Mouse (Mus musculus) CH12.LX (cell line): ENCODE measurements around the gene Cbfa2t2. TPM values are rescaled to one million over a fixed set of nuclear protein-coding genes. Genes with fewer than 3 reads are reported as not detected.

ENCODE experiments used
- DNase-seq: peaks from one replicate; pipeline ENCODE4 v3.0.0-alpha.2; 2013; ENCODE audit errors: extremely low read depth
- H3K27ac ChIP-seq: 2 replicates; pipeline ENCODE4 v1.5.1; 2012; ENCODE audit warnings: low read depth, mild to moderate bottlenecking, control low read depth, moderate library complexity; ENCODE audit not compliant: insufficient read depth
- H3K27me3 ChIP-seq: replicated peaks from 2 replicates; pipeline ENCODE3; 2012; ENCODE audit warnings: inconsistent platforms
- H3K36me3 ChIP-seq, 2 experiments: replicated peaks in 1 of 2; 2 replicates each; pipeline versions ENCODE3 to v1.6.1; 2012; ENCODE audit warnings: inconsistent platforms in 1 of 2, low read length in 1 of 2, mild to moderate bottlenecking in 1 of 2, mixed read lengths in 1 of 2, moderate library complexity in 1 of 2; ENCODE audit not compliant: control insufficient read depth in 1 of 2, insufficient read depth in 1 of 2
- H3K4me1 ChIP-seq, 2 experiments: 2 replicates each; pipeline ENCODE4 v1.6.1; 2012; ENCODE audit warnings: inconsistent platforms in 1 of 2, moderate library complexity in 1 of 2; ENCODE audit not compliant: insufficient read depth in 2 of 2, control insufficient read depth in 1 of 2
- H3K4me2 ChIP-seq: 2 replicates; pipeline ENCODE4 v1.6.1; 2012; ENCODE audit warnings: low read depth, mild to moderate bottlenecking, control low read depth; ENCODE audit not compliant: poor library complexity, insufficient read depth, severe bottlenecking
- H3K4me3 ChIP-seq, 3 experiments: fragments of 150-350 bp in 1 of 3; sonication (generic) in 1 of 3; replicated peaks in 1 of 3; 2 replicates each; pipeline versions ENCODE3 to v1.5.1; 2011 to 2012; ENCODE audit warnings: low read depth in 2 of 3, low read length in 2 of 3, mild to moderate bottlenecking in 2 of 3, moderate library complexity in 2 of 3, control low read depth in 1 of 3, improper control_type of control experiment in 1 of 3, inconsistent platforms in 1 of 3, mixed read lengths in 1 of 3; ENCODE audit not compliant: poor library complexity in 1 of 3
- H3K79me2 ChIP-seq: replicated peaks from 2 replicates; pipeline ENCODE4 v1.6.1; 2012; ENCODE audit warnings: mild to moderate bottlenecking, moderate library complexity; ENCODE audit not compliant: control insufficient read depth, poor library complexity, insufficient read depth, severe bottlenecking; ENCODE audit errors: extremely low read depth
- H3K9ac ChIP-seq: 2 replicates; pipeline ENCODE4 v1.6.1; 2012; ENCODE audit warnings: low read depth, mild to moderate bottlenecking, control low read depth, moderate library complexity; ENCODE audit not compliant: insufficient read depth
- H3K9me3 ChIP-seq: replicated peaks from 2 replicates; pipeline ENCODE3; 2012; ENCODE audit warnings: low read length, inconsistent platforms, mixed read lengths
- CTCF ChIP-seq, 2 experiments: IDR thresholded peaks in 1 of 2; conservative IDR thresholded peaks in 1 of 2; 2 replicates each; pipeline ENCODE4 v1.5.1; 2011 to 2012; ENCODE audit warnings: low read depth in 2 of 2, low read length in 2 of 2, improper control_type of control experiment in 1 of 2, inconsistent platforms in 1 of 2, mild to moderate bottlenecking in 1 of 2, moderate library complexity in 1 of 2
- E2F4 ChIP-seq: IDR thresholded peaks from 2 replicates; pipeline ENCODE4 v1.6.1; 2011; ENCODE audit warnings: low read depth, low read length, improper control_type of control experiment; ENCODE audit not compliant: insufficient replicate concordance
- ELF1 ChIP-seq: IDR thresholded peaks from 2 replicates; pipeline ENCODE4 v1.6.1; 2014; ENCODE audit warnings: low read depth, mild to moderate bottlenecking, inconsistent platforms, low read length, improper control_type of control experiment
- GABPA ChIP-seq: IDR thresholded peaks from 2 replicates; pipeline ENCODE4 v1.6.1; 2012; ENCODE audit warnings: low read depth, low read length, improper control_type of control experiment, inconsistent platforms; ENCODE audit not compliant: insufficient replicate concordance
- JUN ChIP-seq: IDR thresholded peaks from 2 replicates; pipeline ENCODE4 v1.6.1; 2011; ENCODE audit warnings: low read depth, mild to moderate bottlenecking, low read length, improper control_type of control experiment, moderate library complexity; ENCODE audit not compliant: insufficient read depth
- MEF2A ChIP-seq: IDR thresholded peaks from 2 replicates; pipeline ENCODE4 v1.6.1; 2014; ENCODE audit warnings: low read depth, mild to moderate bottlenecking, inconsistent platforms, low read length, improper control_type of control experiment, borderline replicate concordance
- NELFE ChIP-seq: IDR thresholded peaks from 2 replicates; pipeline ENCODE4 v1.6.1; 2011; ENCODE audit warnings: low read depth, low read length, improper control_type of control experiment
- NRF1 ChIP-seq: IDR thresholded peaks from 2 replicates; pipeline ENCODE4 v1.6.1; 2014; ENCODE audit warnings: low read depth, mild to moderate bottlenecking, inconsistent platforms, low read length, improper control_type of control experiment, moderate library complexity
- POLR2A ChIP-seq: IDR thresholded peaks from 2 replicates; pipeline ENCODE4 v1.6.1; 2011; ENCODE audit warnings: low read depth, mild to moderate bottlenecking, improper control_type of control experiment, low read length
- POLR2AphosphoS2 ChIP-seq: IDR thresholded peaks from 2 replicates; pipeline ENCODE4 v1.6.1; 2011; ENCODE audit warnings: low read depth, low read length, improper control_type of control experiment
- RAD21 ChIP-seq: IDR thresholded peaks from 2 replicates; pipeline ENCODE4 v1.6.1; 2011; ENCODE audit warnings: low read depth, mild to moderate bottlenecking, low read length, improper control_type of control experiment, moderate library complexity
- USF2 ChIP-seq: conservative IDR thresholded peaks from 2 replicates; pipeline ENCODE4 v1.6.1; 2011; ENCODE audit warnings: low read depth, low read length, improper control_type of control experiment
- ZC3H11A ChIP-seq: IDR thresholded peaks from 2 replicates; pipeline ENCODE4 v1.6.1; 2012; ENCODE audit warnings: low read depth, mild to moderate bottlenecking, inconsistent platforms, low read length, improper control_type of control experiment
- ZKSCAN1 ChIP-seq: IDR thresholded peaks from 2 replicates; pipeline ENCODE4 v1.6.1; 2012; ENCODE audit warnings: low read depth, inconsistent platforms, low read length, improper control_type of control experiment, borderline replicate concordance
- ZNF384 ChIP-seq: IDR thresholded peaks from 2 replicates; pipeline ENCODE4 v1.6.1; 2012; ENCODE audit warnings: low read depth, low read length, improper control_type of control experiment, inconsistent platforms
- dilution Hi-C: fragments of 300-500 bp; cut with MboI; formaldehyde crosslinking; loops from 2 replicates; pipeline ENCODE4 v1.14.3; 2020; ENCODE audit warnings: low sequenced_read_pairs; ENCODE audit not compliant: extremely low pct_unique_long_range_greater_than_20kb, extremely low pct_ligation_motif_present
- in situ Hi-C: fragments of 300-500 bp; cut with MboI; formaldehyde crosslinking; loops from 3 replicates; pipeline ENCODE4 v1.14.3; 2019; ENCODE audit warnings: low sequenced_read_pairs, low pct_ligation_motif_present, low pct_unique_long_range_greater_than_20kb, mixed read lengths
- polyA plus RNA-seq: library from polyadenylated mRNA; unstranded; fragments of >175 nt; gene quantifications from 2 replicates; pipeline ENCODE4 v1.2.1, GENCODE M21; 2012; ENCODE audit warnings: low read depth; ENCODE audit not compliant: insufficient read length
- total RNA-seq, 2 experiments: library from RNA; depleted of rRNA; stranded (reverse); fragments of 300-350 nt in 1 of 2; fragments of >200 nt in 1 of 2; gene quantifications; 2 replicates each; pipeline ENCODE4 v1.2.3; 2012 to 2014

The Cbfa2t2 gene
- total and polyA plus RNA-seq, 3 experiments = 6.0 to 12.6 (median 7.0) TPM

DNA sequence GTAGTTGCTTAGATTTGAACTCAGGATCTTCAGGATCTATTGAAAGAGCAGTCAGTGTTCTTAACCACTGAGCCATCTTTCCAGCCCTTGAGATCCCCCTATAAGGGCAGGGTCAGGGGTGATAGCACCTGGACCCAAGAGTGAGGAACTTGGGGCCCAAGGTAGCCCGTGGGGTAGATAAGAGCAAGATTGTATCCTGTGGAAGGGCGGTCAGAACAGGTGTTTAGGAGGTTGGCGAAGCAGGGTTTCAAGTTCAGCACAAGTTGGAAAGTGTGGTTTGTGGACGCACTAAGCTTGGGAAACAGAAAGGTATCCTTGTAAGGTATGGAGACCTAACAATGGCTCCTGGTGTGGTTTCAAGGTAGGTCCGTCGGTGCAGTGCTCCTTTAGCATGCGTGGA is 18.3 kb upstream of the Cbfa2t2 start:
- H3K4me3 ChIP-seq = no peak overlapping the region
- in situ Hi-C loops = no loop called here
- H3K27me3 ChIP-seq = no peaks in the 10 kb centered on the region
- H3K9ac ChIP-seq = no peak overlapping the region
- no peak overlapping the region for H3K27ac ChIP-seq
- H3K4me1 ChIP-seq = no peaks in the 10 kb centered on the region
- H3K79me2 ChIP-seq = no peaks in the 10 kb centered on the region
- no peak for TF ChIP-seq USF2
- TF ChIP-seq JUN = no peak
- no peak for TF ChIP-seq GABPA
- no peak for TF ChIP-seq MEF2A
- no peak for TF ChIP-seq POLR2A
- H3K36me3 ChIP-seq = no peaks in the 10 kb centered on the region
- H3K9me3 ChIP-seq = no peaks in the 10 kb centered on the region
- DNase-seq = no peak
- dilution Hi-C loops = no loop called here
- H3K4me2 ChIP-seq = no peak overlapping the region

DNA sequence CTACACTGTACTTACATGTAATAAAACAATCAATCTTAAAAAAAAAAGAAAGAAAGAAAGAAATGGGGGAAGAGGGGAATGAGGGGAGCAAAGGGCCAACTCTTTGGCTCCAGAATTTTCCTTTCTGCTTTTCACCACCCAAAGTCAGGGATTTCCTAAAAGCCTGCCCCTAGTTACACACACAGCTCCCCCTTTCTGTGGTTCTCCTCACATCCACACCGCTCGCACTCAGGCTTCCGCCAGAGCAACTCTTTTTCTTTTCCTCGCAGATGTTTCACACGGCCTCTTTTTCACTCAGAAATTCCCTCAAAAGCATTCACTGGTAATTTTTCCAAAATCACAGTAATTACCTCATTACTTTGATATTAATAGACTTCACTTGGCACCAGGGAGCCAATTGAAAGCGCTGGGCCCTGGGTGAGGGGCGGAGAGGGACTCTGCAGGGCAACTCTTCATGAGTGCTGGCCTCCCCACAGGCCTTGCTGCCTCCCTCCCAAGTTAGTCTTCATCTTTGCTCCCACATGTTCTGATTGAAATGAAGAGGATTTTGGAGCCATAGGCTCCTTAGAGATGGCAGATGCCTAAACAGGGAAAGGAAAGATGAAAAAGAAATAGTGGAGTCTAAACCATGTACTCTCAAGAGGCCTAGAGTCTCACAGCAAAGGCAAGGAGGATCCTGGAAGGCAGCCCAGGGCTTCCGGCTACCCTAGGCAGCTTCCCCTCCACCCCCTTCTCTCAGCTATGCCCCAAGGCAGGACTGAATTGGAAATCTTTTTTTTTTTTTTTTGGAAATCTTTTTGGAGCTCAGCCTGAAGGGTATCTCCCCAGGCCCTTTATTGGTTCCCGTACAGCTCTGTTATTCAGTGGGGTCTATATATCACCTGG is 16.4 kb upstream of the Cbfa2t2 start:
- H3K36me3 ChIP-seq = no peaks in the 10 kb centered on the region
- H3K27ac ChIP-seq = no peak overlapping the region
- no peaks in the 10 kb centered on the region for H3K4me1 ChIP-seq
- peaks cover 1% of the 10 kb centered on the region for H3K27me3 ChIP-seq
- in situ Hi-C loops (no loop called here), dilution Hi-C loops (no loop called here)
- H3K79me2 ChIP-seq = no peaks in the 10 kb centered on the region
- no peak overlapping the region for H3K4me3 ChIP-seq
- H3K9me3 ChIP-seq = no peaks in the 10 kb centered on the region
- no peak overlapping the region for H3K9ac ChIP-seq
- no peak for TF ChIP-seq JUN
- TF ChIP-seq CTCF (conservative IDR thresholded peaks at IDR 0.05 in 1 of 2, IDR thresholded peaks at IDR 0.05 in 1 of 2; ENCODE audit: low read depth in 2 of 2, low read length in 2 of 2) = 0 out of 4 replicates have a peak, but pooled peaks of 1 of the 2 experiments have one; percentile 7
- TF ChIP-seq, all 38 proteins: peak for 1
- no peak overlapping the region for H3K4me2 ChIP-seq
- no peak for DNase-seq

DNA sequence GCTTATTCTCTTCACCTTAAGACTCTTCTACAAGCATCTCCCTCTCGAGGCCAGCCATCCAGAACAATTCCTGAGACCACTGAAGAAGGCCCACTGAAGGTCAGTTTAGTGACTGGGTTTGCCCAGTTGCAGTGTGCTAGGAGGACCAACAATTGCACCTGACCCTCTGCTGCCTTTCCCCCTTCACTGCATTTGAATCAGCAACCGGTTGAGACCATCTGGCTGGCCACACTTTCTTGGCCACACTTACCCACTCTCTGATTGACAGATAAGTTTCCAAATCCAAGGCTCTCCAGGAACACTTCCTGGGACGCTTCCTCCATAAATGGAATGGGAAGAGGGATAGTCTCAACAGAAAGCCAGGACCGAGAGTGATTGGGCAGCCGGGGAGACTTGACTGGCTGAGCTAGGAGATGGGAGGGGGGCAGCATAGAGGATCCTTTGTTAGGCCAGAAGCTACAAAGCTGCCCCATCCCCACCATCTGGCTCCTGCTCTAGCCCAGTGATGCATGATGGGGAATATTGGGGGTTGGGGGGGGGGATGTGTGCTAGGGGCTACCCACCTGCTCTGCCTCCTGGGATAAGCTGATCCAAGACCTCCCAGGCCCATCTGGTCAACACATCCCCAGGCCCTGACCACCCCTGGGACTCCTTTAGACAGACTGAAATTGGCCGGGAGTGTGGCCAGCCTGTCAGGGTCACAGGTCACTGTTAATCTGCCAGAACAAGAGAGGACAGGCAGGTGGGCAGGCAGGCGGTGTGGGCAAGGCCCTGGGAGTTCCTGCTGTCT is 15.1 kb upstream of the Cbfa2t2 start:
- no peak overlapping the region for H3K9ac ChIP-seq
- in situ Hi-C loops (no loop called here), dilution Hi-C loops (no loop called here)

More for the DNA sequence above, 15.1 kb upstream of the Cbfa2t2 start:
- H3K27ac ChIP-seq = no peak overlapping the region
- TF ChIP-seq POLR2AphosphoS2 = no peak
- TF ChIP-seq POLR2A = no peak
- no peak for TF ChIP-seq NELFE
- TF ChIP-seq E2F4 = no peak
- TF ChIP-seq RAD21 = no peak
- TF ChIP-seq ZKSCAN1 = no peak
- no peak for TF ChIP-seq ZC3H11A
- no peak for TF ChIP-seq GABPA
- no peak for TF ChIP-seq ELF1
- no peak for TF ChIP-seq ZNF384
- TF ChIP-seq NRF1 = no peak
- H3K4me3 ChIP-seq = no peak overlapping the region
- H3K27me3 ChIP-seq = peaks cover 1% of the 10 kb centered on the region
- no peaks in the 10 kb centered on the region for H3K36me3 ChIP-seq
- no peak overlapping the region for H3K4me2 ChIP-seq
- H3K9me3 ChIP-seq = peaks cover 5% of the 10 kb centered on the region
- peaks cover 0 to 3% of the 10 kb centered on the region in 2 experiments; a peak in 1 of 4 replicates for H3K4me1 ChIP-seq
- DNase-seq = no peak
- no peaks in the 10 kb centered on the region for H3K79me2 ChIP-seq
